Mouse (Mus musculus) 416B (cell line): Measurements from ENCODE around the gene Ipp.
A peak's percentile ranks its signal among the peaks of the same experiment; 100 is the strongest.

Experiments
- DNase-seq: peaks from one replicate; pipeline ENCODE4 v3.0.0; 2011; ENCODE audit warnings: low read depth

Gene Ipp

DNA sequence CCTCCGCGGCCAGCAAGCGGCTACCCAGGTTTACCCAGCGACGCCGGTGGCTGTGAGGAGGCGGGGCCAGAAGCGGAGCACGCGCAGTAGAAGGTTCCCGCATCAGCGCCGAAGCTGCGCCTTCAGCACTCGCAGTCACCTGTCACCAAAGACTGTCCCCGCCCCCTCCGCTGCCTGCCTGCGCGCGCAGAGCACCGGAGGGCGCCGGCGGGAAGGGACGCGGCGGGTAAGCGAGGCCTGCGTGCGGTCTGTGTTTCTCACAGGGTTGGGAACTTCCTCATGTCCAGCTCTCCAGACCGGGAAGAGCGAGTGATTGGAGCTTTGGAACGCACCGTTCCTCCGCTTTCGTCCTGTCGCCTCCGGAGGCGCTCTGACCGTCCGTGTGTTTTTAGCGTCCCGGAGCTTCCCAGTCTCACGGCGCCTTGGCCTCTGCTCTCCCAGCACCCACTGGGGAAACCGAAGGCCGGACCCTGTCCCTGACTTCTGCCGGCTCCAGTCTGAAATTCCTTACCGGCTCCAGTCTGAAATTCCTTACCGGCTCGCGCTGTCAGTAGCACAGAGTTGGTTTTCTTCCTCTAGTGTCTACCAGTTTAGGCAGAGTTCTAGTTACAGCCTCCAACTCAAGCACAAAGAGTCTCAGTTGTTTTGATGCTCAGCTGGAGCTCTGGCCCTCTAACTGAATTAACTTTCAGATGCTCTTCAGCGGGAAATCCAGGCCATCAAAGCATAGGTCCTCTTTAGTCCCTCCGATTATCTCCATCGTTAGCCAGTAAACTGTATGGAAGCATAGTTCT, at the start of gene Ipp:
Ipp (plus strand) TSS at position 125 of the 794 bp plus-strand sequence.
- peak; percentile 94 for DNase-seq

- DNase-seq, result peak; percentile 17
Observed at GRCm38 (mm10) chr4:116461943-116462342, 45.4 kb upstream of the Ipp start.

DNA sequence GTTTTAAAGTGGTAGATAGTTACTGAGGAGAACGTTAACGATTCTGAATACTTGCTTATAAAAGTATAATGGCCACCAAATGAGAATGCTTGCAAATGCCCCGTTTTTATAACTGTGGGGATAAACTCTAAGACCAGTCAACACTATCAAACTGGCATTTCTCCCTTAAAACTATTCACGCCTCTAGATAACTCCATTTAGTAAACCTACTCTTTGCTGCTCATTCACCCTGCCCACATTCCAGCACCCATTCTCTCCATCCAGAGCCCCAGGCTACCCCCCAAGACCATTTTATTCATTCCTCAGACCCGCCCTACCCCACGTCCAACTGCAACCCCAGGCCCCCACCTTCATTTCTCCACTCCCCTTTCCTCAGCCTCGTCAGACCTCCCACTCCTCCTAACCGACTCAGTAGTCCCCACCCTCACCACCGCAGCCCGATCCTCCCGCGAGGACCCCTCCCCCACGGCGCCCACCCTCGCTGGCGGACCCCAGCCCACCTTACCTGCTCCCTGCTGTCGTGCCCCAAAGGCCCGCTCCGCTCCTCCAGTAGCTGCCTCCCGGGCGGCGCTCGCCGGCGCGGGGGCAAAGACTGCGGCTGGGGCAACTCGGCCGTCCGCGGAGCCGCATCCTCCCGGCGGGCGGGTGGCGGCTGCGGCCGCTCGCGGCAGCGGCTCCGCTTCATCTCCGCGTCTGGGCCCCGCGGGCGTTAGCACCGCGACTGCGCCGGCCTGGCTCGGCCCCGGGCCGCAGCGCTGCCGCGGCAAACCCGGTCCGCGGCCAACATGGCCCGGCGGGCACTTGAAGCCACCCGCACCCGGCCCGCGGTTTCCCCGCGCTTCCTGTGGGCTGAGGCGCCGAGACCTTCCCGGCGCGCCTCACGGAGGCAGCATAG, 43.9 kb upstream of the Ipp start:
- DNase-seq, result peak; percentile 43

- DNase-seq, result peak; percentile 86
Observed at GRCm38 (mm10) chr4:116464126-116464981, 43.0 kb upstream of the Ipp start, which contains the start of gene Mast2. TSS of gene Mast2 (minus strand) at chr4:116464183.

DNA sequence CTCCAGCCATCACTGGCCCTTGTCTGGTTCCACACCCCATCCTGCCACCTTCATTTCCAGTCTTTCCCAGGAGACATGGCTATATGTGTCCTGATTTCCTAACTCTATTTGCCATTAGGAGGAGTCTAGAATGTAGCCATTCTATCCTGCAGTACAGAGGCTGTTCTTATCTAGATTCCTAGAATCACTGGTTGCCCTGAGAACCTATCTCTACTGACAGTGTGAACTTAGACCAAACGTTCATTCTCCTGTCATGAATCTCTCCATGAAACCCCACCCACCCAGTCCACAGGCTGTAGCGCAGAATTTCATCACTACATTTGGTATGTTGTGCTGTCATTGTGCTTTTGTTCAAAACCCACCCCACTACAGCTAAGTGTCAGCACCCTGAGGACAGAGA, 26.0 kb upstream of the Ipp start:
- DNase-seq, result no peak

DNA sequence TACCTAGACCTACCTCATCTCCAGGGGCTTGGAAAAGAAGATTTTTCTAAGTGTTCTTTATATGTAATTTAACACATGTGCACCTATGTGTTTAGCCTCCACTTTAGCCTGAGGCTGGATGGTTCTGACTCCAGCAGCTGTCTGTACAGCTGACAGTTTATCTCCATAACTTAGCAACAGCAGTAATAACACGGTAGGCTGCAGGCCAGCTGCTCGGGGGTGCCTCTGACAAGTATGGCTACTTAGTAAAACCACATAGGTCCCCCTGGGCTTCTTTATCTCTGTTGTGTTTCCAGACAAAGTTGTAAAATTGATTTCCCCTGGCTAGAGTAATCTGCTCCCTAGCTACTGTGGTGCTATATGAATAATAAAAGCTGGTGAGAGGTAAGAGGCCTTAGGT, 23.9 kb upstream of the Ipp start:
- DNase-seq, result no peak

DNA sequence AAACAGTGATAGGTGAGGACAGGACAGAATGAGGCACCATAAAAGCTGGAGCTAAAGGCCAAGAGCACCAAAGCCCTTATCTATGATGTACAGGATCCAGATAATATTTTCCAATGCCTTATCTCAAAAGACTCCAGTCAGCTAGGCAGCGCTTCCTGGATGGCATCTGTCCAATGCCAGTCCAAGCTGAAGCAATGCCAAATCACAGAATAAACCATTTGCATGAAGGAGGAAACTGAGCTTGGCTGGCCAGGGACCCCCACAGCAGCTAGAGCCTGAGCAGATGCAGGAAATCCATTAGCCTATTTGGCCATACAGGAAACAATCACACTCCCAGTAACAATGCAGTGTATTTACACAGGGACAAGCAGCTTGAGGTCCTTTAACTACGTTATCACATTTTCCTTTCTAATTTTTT, 16.2 kb upstream of the Ipp start:
- peak; percentile 99 for DNase-seq

- DNase-seq, result no peak
Observed at GRCm38 (mm10) chr4:116491886-116492285, 15.5 kb upstream of the Ipp start.

- no peak for DNase-seq
Observed at GRCm38 (mm10) chr4:116492460-116492859, 14.9 kb upstream of the Ipp start.

DNA sequence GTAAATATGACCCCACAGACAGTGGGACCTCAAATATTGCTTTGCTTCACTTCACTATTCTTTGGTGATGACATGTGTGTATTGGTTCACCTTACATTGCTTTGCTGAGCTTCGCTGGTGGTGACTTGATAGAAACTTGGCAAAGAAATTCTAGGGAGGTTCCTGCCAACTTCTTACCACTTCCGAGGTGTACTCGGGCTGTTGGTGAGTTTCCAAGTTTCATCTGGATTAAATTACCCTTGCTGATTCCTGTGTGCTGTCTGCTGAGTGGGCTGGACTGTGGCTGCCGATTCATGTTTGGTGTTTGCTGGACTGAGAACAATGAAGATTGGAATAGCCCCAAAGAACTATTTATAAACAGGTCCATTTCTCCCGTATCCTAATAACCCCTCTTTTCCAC, 13.7 kb upstream of the Ipp start:
- DNase-seq, result no peak

- DNase-seq, result no peak
Observed at GRCm38 (mm10) chr4:116499978-116500377, 7.4 kb upstream of the Ipp start.

GRCm38 (mm10) chr4:116506886-116507424, 394 bp upstream of the Ipp start:
- DNase-seq, result no peak

GRCm38 (mm10) chr4:116531109-116531508, 23.8 kb downstream of the Ipp start:
- no peak for DNase-seq

DNA sequence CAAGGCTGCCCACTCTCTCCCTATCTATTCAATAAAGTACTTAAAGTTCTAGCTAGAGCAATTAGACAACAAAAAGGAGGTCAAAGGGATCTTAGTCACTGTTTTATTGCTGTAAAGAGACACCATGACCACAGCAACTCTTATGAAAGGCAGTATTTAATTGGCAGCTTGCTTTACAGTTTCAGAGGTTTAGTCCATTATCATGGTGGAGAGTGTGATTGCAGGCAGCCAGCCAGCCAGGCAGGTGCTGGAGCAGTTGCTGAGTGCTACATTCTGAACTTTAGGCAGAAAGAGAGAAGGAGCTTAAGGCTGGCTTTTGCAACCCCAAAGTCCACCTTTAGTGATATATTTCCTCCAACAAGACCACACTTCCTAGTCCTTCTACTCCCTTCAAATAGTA, 29.0 kb downstream of the Ipp start:
- peak; percentile 21 for DNase-seq

- no peak for DNase-seq
Observed at GRCm38 (mm10) chr4:116537737-116538136, 30.4 kb downstream of the Ipp start.

DNA sequence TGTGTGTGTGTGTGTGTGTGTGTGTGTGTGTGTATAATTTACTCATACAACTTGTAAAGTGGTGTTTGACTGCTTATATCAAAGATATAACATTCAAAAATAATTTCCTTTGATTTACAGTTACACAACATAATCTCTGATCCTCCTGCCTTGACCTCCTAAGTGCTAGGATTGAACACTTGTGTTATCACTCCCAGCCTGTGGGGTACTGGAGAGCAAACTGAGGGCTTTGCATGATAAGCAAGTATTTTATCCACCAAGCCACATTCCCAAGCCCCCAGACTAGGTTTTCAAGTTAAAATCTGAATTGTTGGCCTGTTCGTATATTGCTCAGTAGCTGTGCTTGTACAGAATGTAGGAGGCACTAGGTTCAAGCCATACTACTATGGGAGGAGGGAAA, 43.1 kb downstream of the Ipp start:
- no peak for DNase-seq

- no peak for DNase-seq
Observed at GRCm38 (mm10) chr4:116553035-116553434, 45.7 kb downstream of the Ipp start.

DNA sequence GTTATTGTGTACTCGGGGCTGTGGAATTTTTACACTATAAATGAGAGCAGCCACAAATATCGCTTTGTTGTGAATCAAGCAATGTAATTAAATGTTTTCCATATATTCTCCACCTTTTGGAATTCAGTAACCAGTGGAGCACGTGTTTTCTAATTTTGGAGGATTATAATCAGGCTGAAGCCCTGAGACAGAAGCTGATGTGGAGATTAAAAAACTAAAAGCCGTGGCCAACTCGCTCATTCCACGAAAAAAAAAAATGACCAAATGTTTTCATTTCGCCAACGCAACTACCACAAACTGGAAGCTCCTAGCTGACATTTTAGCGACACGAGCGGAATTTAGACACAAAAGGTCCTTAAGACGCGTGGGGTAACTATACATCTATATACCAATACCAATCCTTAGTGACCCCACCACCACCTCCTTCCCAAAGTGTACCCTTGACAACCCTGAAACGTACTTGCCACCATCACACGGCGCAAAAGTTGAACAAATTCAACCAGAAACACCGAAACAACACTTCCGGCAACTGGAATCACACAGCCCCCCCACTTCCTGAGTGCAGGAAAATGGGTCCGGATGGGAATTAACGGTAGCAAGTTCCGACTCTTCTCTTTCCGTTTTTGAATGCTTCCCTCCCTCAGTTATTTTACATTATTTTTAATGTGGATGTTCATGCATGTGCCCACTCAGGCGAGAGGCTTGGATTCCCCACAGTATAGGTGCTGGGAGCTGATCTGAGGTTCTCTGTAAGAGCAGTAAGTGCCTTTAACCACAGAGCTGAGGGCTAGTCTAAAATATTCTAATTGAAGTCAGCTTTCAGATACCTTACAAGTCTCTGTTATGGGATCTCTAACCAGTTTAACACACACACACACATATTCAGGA, 48.3 kb downstream of the Ipp start, which contains the start of gene Tmem69:
Tmem69 (minus strand) TSS at position 524 of the 888 bp plus-strand sequence.
- DNase-seq, result peak; percentile 94

DNA sequence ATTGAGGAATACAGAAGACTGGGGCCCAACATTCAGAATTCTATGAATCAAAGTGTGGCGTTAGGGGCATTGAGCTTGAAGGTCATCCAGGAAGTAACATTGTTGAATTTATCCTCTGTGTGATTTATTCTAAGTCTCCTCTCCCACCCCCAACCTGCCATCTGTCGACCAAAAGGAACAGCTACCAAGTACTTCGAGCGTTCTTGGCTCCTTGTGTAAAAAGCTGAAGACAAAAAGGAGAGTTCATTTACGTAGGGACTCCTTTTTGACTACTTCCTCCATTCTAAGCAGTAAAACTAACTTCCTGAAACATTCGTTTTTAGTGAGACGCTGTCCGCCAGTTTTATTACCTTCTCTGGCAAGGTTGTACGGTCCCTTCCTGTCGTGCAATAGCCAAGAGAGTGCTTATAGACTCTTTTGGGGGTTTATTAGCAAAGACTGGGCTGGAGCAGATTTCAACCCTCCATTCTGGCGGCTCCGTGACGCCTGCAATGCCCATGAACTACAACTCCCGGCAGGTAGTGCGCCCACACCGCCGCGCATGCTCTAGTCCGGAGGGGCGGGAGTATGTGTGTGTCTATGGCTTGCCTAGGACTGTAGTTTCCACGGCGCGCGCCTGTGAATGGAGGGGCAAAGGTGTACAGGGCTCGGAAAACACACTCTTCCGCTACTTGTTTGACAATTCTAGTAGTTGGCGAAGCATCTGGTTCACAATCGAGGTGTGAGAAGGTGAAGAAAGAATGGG, 49.4 kb downstream of the Ipp start:
- DNase-seq, result peak; percentile 95
